Mouse (Mus musculus) midbrain, embryonic 10.5 days (tissue): ENCODE measurements around the gene Gprin2. TPM values are rescaled to one million over a fixed set of nuclear protein-coding genes. Genes with fewer than 3 reads are reported as not detected.

ENCODE experiments used
- polyA plus RNA-seq: library from polyadenylated mRNA; unstranded; fragments of >200 nt; fragmentation: Nextera tagmentation; extraction: Ambion mirVana; gene quantifications from 2 replicates; pipeline ENCODE4 v1.2.1, GENCODE M21; 2016

Gprin2 gene
- polyA plus RNA-seq, 1 experiment from 2014 or later = 0.35 TPM

Other genes with a start within 250 kb of the Gprin2 start
- 0.07 TPM in 2 replicates for gene Rbp3, start 247.7 kb downstream of the Gprin2 start, polyA plus RNA-seq
- 0.06 and 0.09 TPM in 2 replicates for gene Zfp488, start 222.9 kb downstream of the Gprin2 start, polyA plus RNA-seq
- gene Gm30083, start 186.5 kb downstream of the Gprin2 start, polyA plus RNA-seq = not detected in 2 replicates
- gene Gm5460, start 184.9 kb downstream of the Gprin2 start, polyA plus RNA-seq = not detected in 2 replicates
- not detected in 2 replicates for gene Antxrl, start 148.9 kb downstream of the Gprin2 start, polyA plus RNA-seq
- gene Anxa8, start 115.7 kb downstream of the Gprin2 start, polyA plus RNA-seq = 0.47 and 0.91 TPM in 2 replicates
- gene A630023A22Rik, start 98.9 kb downstream of the Gprin2 start, polyA plus RNA-seq = not detected in 2 replicates
- gene Npy4r, start 49.2 kb downstream of the Gprin2 start, polyA plus RNA-seq = 0.04 TPM in 1 of 2 replicates, not detected in the other
- 0.11 and 0.37 TPM in 2 replicates for gene Syt15, start 17.9 kb upstream of the Gprin2 start, polyA plus RNA-seq
- gene Shld2, start 108.8 kb upstream of the Gprin2 start, polyA plus RNA-seq = 6.6 and 7.1 TPM in 2 replicates
- 75.5 and 79.6 TPM in 2 replicates for gene Glud1, start 109.1 kb upstream of the Gprin2 start, polyA plus RNA-seq
- not detected in 2 replicates for gene Fam25c, start 153.8 kb upstream of the Gprin2 start, polyA plus RNA-seq
- 30.8 and 56.1 TPM in 2 replicates for gene Sncg, start 173.1 kb upstream of the Gprin2 start, polyA plus RNA-seq
- 6.3 and 8.2 TPM in 2 replicates for gene Mmrn2, start 173.8 kb upstream of the Gprin2 start, polyA plus RNA-seq